Mouse (Mus musculus) ovary, adult 18-20 months (tissue): ENCODE measurements around the gene Kif1b.

Source experiments
- DNase-seq: peaks from one replicate; pipeline ENCODE4 v3.0.0; 2022; ENCODE audit warnings: low spot score, mixed read lengths

The Kif1b gene

GRCm38 (mm10) chr4:149307596-149308490 is at the start of gene Kif1b:
Gene Kif1b (minus strand): TSS chr4:149307693.
- DNase-seq, result peak; percentile 92

- no peak for DNase-seq
Observed at GRCm38 (mm10) chr4:149354671-149355070, 47.2 kb upstream of the Kif1b start.

GRCm38 (mm10) chr4:149351596-149352150 is 44.2 kb upstream of the Kif1b start:
- DNase-seq, result no peak

- DNase-seq, result no peak
Observed at GRCm38 (mm10) chr4:149348963-149349362, 41.5 kb upstream of the Kif1b start.

- no peak for DNase-seq
Observed at GRCm38 (mm10) chr4:149345873-149346272, 38.4 kb upstream of the Kif1b start.

GRCm38 (mm10) chr4:149344311-149344710 is 36.8 kb upstream of the Kif1b start:
- no peak for DNase-seq

- no peak for DNase-seq
Observed at GRCm38 (mm10) chr4:149340680-149341079, 33.2 kb upstream of the Kif1b start.

- DNase-seq, result no peak
Observed at GRCm38 (mm10) chr4:149339426-149340214, 32.1 kb upstream of the Kif1b start.

- no peak for DNase-seq
Observed at GRCm38 (mm10) chr4:149338137-149338536, 30.6 kb upstream of the Kif1b start.

- no peak for DNase-seq
Observed at GRCm38 (mm10) chr4:149337353-149337752, 29.9 kb upstream of the Kif1b start.

- no peak for DNase-seq
Observed at GRCm38 (mm10) chr4:149336302-149336701, 28.8 kb upstream of the Kif1b start.

- no peak for DNase-seq
Observed at GRCm38 (mm10) chr4:149334881-149335280, 27.4 kb upstream of the Kif1b start.

- DNase-seq, result no peak
Observed at GRCm38 (mm10) chr4:149332726-149333125, 25.2 kb upstream of the Kif1b start.

- DNase-seq, result no peak
Observed at GRCm38 (mm10) chr4:149330495-149330894, 23.0 kb upstream of the Kif1b start.

- DNase-seq, result no peak
Observed at GRCm38 (mm10) chr4:149328735-149329134, 21.2 kb upstream of the Kif1b start.

GRCm38 (mm10) chr4:149327281-149327680 is 19.8 kb upstream of the Kif1b start:
- DNase-seq, result no peak

GRCm38 (mm10) chr4:149325411-149326162 is 18.1 kb upstream of the Kif1b start:
- DNase-seq, result no peak

GRCm38 (mm10) chr4:149323730-149324129 is 16.2 kb upstream of the Kif1b start:
- no peak for DNase-seq

- no peak for DNase-seq
Observed at GRCm38 (mm10) chr4:149322718-149323117, 15.2 kb upstream of the Kif1b start.

- no peak for DNase-seq
Observed at GRCm38 (mm10) chr4:149322286-149322685, 14.8 kb upstream of the Kif1b start.

- no peak for DNase-seq
Observed at GRCm38 (mm10) chr4:149319088-149319487, 11.6 kb upstream of the Kif1b start.

GRCm38 (mm10) chr4:149317387-149317786 is 9.9 kb upstream of the Kif1b start:
- no peak for DNase-seq
